Comparison of ENCODE assay signal across 22 mouse cellular contexts in genomic region chr11:74411943-74412342, GRCm38 (mm10). TPM values are rescaled to one million over a fixed set of nuclear protein-coding genes. Genes with fewer than 3 reads are reported as not detected.
"Had no signal": no experiment of that assay in that cellular context is flagged by ENCODE, and none has a peak within 500 bp of the region (broad histone marks: within the 10 kb centered on the region; RNA-seq: fewer than 3 reads in every experiment).

No protein-coding gene starts in this region.

- DNase-seq: liver, postnatal 0 days; lung, adult 2 months; lung, postnatal 14 days; right cerebral cortex, postnatal 14 days; thymus, adult 2 months; thymus, postnatal 25 days; thymus, postnatal 4 days had no signal

- H3K27ac ChIP-seq: liver, embryonic 15.5 days; lung, embryonic 15.5 days; macrophage; midbrain, embryonic 13.5 days; midbrain, embryonic 15.5 days; neural tube, embryonic 12.5 days; stomach, embryonic 15.5 days; stomach, postnatal 0 days had no signal

- ATAC-seq: lung, postnatal 0 days; midbrain, embryonic 13.5 days; midbrain, embryonic 15.5 days had no signal

- H3K4me3 ChIP-seq: liver, embryonic 15.5 days; lung, embryonic 15.5 days; megakaryocyte, embryonic 14.5 days; midbrain, embryonic 13.5 days; midbrain, embryonic 15.5 days; neural tube, embryonic 12.5 days; stomach, embryonic 15.5 days had no signal

- H3K4me1 ChIP-seq: liver, embryonic 15.5 days; megakaryocyte, embryonic 14.5 days had no signal

- H3K4me2 ChIP-seq: liver, embryonic 15.5 days; lung, embryonic 15.5 days; midbrain, embryonic 13.5 days; midbrain, embryonic 15.5 days; neural tube, embryonic 12.5 days; stomach, embryonic 15.5 days had no signal

- H3K9ac ChIP-seq: liver, embryonic 15.5 days; liver, postnatal 0 days; lung, embryonic 15.5 days; midbrain, embryonic 13.5 days; midbrain, embryonic 15.5 days; neural tube, embryonic 12.5 days; stomach, embryonic 15.5 days had no signal

- H3K36me3 ChIP-seq: liver, embryonic 15.5 days; lung, embryonic 15.5 days; midbrain, embryonic 13.5 days; midbrain, embryonic 15.5 days; neural tube, embryonic 12.5 days; stomach, embryonic 15.5 days had no signal

- H3K9me3 ChIP-seq: liver, embryonic 15.5 days; lung, embryonic 15.5 days; megakaryocyte, embryonic 14.5 days; midbrain, embryonic 13.5 days; midbrain, embryonic 15.5 days; neural tube, embryonic 12.5 days; stomach, embryonic 15.5 days had no signal

- H3K27me3 ChIP-seq: liver, embryonic 15.5 days; lung, embryonic 15.5 days; midbrain, embryonic 13.5 days; midbrain, embryonic 15.5 days; neural tube, embryonic 12.5 days; stomach, embryonic 15.5 days had no signal

RNA-seq across cellular contexts. Expression of gene Olfr412, which starts 50.1 kb away (rescaled TPM):
- polyA plus RNA-seq: liver, embryonic 15.5 days; liver, postnatal 0 days; lung, adult 2 months; lung, embryonic 15.5 days; lung, postnatal 0 days; macrophage; midbrain, embryonic 13.5 days; midbrain, embryonic 15.5 days; midbrain, postnatal 0 days; neural tube, embryonic 12.5 days; neural tube, embryonic 14.5 days; spleen, adult 2 months; stomach, embryonic 15.5 days; stomach, postnatal 0 days; testis, adult 2 months; thymus, adult 2 months; urinary bladder, adult 2 months had no signal

RNA-seq across cellular contexts. Expression of gene Olfr411, which starts 59.5 kb away (rescaled TPM):
- polyA plus RNA-seq: liver, embryonic 15.5 days; liver, postnatal 0 days; lung, adult 2 months; lung, embryonic 15.5 days; lung, postnatal 0 days; macrophage; midbrain, embryonic 13.5 days; midbrain, embryonic 15.5 days; midbrain, postnatal 0 days; neural tube, embryonic 12.5 days; neural tube, embryonic 14.5 days; spleen, adult 2 months; stomach, embryonic 15.5 days; stomach, postnatal 0 days; testis, adult 2 months; thymus, adult 2 months; urinary bladder, adult 2 months had no signal
